Mouse (Mus musculus): ENCODE data around the gene Lnx2.

DNA sequence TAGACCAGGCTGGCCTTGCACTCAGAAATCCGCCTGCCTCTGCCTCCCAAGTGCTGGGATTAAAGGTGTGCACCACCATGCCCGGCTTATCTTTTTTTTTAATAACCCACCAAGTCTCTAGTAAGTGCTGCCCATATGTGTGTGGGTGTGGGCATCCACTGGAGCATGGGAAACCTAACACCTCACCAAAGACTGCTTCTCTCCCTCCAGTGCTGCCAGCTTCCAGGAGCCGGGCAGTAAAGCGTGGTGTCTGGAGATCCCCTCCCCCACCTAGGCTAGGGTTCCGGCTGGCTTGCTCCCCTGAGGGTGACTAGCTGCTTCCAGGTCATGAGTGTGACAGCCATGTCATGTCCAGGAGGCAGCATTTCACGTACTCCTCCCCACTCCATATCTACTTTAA is 25.9 kb upstream of the Lnx2 start:
- TF ChIP-seq CTCF (IDR thresholded peaks at IDR 0.05; ENCODE audit: low read depth, low read length) (no peak), POLR2A (IDR thresholded peaks at IDR 0.05; ENCODE audit: extremely low read depth, insufficient read depth, low read length) (no peak)
